Mouse (Mus musculus): ENCODE results near the gene Sorbs1.

The Sorbs1 gene

DNA sequence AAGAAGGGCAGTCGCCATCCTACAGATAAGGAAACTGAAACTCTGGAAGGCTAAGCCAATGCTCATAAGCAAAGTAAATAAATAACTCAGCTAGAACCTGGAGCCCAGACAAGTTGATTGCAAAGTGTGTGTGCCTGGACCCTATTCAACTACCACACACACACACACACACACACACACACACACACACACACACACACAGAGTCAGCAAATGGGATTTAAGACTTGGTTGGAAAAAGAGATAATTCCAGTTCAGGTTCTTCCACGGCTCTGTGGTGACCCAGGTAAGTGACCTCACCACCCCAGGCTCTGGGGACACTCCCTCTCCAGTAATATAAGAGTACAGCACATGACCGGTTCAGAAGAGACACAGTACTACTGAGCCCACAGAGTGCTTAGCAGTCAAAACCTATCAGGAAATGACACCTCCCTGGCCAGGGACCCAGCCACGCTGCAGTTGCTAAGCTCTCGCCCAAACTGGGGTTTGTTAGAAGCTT is 36.1 kb downstream of the Sorbs1 start:
- no peak for DNase-seq (ENCODE audit: low spot score)

GRCm38 (mm10) chr19:40476491-40476890 is 37.1 kb downstream of the Sorbs1 start:
- DNase-seq (ENCODE audit: low spot score) = no peak

DNA sequence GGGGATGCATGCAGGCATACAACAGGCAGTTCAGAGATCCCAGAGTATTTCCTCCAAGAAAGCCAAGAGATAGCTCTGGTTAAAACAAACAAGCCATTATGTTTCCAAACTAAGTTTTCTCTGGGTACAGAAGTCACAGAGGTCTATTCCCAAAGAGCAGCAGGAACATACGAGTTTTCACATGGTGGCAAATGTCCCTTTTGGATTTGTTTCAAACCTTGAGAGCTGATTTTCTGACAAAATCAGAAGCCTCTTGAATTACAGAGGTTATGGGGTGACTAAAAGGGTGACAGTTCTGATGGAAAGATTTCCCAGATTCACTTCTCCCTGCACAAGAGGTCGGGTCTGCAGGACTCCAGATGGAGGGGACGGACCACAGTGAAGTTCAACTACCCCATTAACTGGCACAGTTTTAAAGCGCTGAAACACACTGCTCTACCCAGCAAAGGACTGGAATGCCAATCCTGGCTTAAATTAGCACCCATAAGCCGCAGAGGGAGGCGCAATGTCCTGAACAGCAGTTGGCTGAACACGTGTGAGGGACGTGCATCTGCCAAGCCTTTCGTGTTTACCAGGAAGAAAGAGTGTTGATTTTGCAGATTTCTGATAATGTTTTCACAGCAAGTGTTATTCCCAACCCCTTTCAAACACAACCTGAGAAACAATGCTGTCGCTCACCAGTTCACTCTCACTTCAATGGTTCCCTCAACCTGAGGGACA is 41.9 kb downstream of the Sorbs1 start:
- DNase-seq (ENCODE audit: low spot score) = no peak

GRCm38 (mm10) chr19:40469792-40470191 is 43.8 kb downstream of the Sorbs1 start:
- no peak for DNase-seq (ENCODE audit: low spot score)

DNA sequence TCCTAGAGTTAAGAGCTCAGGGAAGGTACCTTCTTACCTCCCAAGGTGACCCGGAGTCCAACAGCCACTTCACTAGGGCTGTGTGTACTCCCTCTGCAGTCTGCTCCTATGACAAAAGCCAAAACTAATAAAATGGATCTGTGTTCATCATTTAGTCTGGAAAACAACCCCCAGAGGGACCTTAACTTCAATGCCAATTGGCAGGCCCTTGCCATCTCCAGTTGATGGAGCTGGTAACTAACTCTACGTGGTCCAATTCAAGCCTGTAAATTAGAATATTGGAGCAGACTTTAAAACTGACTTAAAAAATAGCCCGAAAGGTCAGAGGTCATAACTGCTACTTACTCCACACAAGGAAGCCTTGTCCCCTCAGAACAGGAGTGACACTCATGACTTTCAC is 45.3 kb downstream of the Sorbs1 start:
- DNase-seq (ENCODE audit: low spot score) = no peak

DNA sequence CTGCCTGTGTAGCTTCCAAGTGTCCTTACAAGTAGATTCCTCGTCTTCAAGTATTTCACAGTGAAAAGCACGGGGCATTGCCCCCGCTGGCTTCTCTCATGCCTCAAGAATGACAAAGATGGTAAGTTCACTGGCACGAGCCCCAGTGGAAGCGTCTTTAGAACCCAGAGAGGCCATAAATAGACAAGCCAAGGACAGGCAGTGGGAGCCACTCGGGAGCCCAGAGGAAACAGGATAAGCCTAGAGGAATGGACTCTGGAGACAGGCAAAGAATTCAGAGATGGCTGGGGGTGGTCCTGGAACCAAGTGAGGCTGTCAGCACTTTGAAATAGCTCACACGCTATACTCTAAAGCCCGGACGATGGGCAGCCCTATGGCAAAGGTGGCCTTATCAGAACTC is 45.8 kb downstream of the Sorbs1 start:
- DNase-seq (ENCODE audit: low spot score) = no peak

GRCm38 (mm10) chr19:40465339-40465738 is 48.2 kb downstream of the Sorbs1 start:
- no peak for DNase-seq (ENCODE audit: low spot score)

- DNase-seq (ENCODE audit: low spot score) = no peak
These were observed 49.2 kb downstream of the Sorbs1 start for GRCm38 (mm10) chr19:40464408-40464807.

DNA sequence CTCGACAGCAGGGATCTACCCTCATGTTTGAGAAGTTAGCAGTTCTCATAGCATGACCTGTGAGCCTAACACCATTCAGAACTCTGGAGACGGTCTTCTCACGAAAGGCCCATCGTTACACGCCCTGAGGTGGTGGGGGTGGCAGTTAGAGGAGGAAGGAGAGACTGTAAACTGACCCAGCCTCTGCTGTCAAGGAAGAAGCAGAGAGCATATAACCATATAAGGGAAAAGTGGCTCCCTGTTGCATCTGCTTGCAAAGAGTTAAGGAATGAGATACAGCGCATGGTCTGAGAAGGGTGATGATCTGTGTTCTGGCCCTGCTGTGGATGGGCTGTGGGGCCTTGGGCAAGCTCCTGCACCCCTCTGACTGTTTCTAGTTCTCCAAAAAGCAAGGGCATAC is 50.7 kb downstream of the Sorbs1 start:
- DNase-seq (ENCODE audit: low spot score) = no peak

- DNase-seq (ENCODE audit: low spot score) = no peak
These were observed 51.1 kb downstream of the Sorbs1 start for GRCm38 (mm10) chr19:40462481-40462880.

DNA sequence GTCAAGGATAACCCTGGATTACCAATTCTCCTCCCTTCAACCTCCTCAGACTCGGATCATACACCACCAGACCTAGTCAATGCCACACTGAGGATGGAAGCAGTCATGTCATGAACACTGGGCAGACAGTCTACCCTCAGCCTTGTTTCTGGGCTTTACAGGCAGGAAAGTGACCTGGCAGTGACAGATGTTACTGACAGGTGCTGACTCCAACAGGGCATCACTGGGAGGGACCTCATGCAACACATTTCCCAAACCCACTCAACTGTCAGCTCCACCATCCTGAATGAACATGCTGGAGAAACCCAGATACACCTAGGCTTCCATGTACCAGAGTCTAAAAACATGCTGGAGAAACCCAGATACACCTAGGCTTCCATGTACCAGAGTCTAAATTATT is 51.9 kb downstream of the Sorbs1 start:
- no peak for DNase-seq (ENCODE audit: low spot score)

DNA sequence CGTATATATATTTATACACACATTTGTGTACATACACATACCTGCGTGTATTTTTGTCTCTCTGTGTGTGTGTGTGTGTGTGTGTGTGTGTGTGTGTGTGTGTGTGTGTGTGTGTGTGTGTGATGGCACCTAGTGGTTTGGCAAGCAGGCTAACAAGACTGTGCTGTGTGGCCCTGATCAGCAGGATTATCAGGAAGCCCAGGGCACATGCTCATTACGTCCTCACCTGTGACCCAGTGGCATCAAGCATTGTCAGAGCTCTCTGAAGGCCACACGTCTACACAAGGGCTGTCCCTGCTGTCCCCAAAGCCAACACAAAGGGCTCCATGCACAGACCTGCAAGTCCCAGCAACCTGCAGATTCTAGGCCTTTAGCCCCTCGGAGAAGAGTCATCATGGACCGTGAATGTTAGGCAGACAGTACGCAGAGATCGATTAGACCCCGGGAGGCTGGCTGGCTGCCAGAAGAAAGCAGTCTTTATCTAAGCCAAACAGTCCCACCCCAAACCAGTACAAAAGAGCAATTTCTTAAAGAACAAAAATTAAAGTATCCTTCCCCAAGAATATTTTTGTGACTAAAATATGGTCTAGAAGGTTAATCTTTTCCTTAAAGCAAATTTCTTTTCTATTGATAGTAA is 52.6 kb downstream of the Sorbs1 start:
- no peak for DNase-seq (ENCODE audit: low spot score)

GRCm38 (mm10) chr19:40459338-40459737 is 54.2 kb downstream of the Sorbs1 start:
- no peak for DNase-seq (ENCODE audit: low spot score)

DNA sequence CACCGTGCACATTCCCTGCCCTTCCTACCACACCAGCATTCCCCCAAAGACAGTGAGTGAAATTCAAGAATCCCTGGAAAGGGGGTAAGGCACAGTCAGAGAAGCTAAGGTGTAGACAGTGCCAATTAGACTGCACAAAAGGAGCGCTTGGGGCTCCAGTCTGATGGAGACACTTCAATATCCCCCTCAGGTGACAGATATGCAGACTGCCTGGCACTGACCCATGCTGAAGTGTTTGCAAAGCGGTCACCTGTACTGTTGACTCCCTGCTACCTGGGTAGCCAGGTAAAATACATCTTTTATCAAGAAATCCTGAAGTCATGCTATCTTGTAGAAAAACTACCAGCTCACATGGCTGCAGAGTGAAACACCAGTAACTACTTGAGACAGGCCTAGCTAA is 54.8 kb downstream of the Sorbs1 start:
- DNase-seq (ENCODE audit: low spot score) = no peak

- DNase-seq (ENCODE audit: low spot score) = no peak
These were observed 58.3 kb downstream of the Sorbs1 start for GRCm38 (mm10) chr19:40455248-40455647.

- DNase-seq (ENCODE audit: low spot score) = no peak
These were observed 59.5 kb downstream of the Sorbs1 start for GRCm38 (mm10) chr19:40454096-40454495.

DNA sequence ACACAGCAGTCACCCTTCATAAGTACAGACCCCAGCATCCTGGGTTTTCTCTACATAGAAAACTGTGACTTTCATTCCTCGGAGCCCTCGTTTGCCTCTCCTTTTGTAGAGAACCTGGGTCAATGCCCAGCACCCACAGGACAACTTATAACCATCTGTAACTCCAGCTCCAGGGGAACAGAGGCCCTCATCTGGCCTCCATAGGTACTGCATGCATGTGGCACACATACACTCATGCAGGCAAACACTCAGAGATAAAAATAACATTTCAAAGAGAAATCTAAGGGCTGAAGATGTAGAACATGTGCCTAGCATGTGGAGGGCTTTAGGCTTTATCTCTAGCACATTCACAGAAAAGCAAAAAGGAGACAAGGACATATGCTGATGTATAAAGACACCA is 61.4 kb downstream of the Sorbs1 start:
- DNase-seq (ENCODE audit: low spot score) = no peak

- DNase-seq (ENCODE audit: low spot score) = no peak
These were observed 62.3 kb downstream of the Sorbs1 start for GRCm38 (mm10) chr19:40451307-40451706.

DNA sequence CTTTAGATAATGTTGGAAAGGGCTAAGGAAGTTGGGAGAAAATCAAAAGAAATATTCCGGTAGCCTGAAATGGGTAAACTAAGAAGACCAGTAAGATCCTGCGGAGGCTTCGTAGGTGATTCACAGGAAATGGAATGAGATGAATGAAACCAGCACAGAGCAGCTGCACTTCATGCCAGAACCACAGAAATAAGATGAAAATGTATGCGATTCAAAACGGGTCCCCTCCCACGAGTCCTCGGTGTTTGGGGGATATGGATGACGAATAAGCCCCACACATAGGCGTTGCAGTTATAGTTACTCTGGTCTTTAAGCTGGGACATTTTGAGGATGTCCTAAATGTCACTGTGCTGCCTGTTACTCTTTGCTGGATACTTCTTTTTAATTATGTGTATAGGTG is 67.1 kb downstream of the Sorbs1 start:
- DNase-seq (ENCODE audit: low spot score) = no peak

- DNase-seq (ENCODE audit: low spot score) = no peak
These were observed 71.2 kb downstream of the Sorbs1 start for GRCm38 (mm10) chr19:40442377-40442776.

DNA sequence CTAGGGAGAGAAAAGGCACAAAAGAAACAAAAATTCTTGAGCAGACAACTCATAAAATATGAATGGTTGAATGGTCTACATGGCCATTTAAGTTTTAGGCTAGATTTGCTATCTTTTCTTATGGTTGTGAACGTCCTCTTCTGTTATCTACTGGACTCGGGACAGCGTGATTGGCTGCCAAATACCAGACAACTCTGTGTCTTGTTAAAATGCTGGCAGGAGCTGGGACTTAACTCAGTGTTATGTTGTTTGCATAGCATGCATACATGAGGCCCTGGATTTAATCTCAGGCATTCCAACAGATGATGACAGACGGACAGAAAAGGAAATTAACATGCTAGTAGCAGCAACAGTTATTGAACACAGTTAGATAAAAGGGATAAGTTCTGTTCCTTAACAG is 72.6 kb downstream of the Sorbs1 start:
- no peak for DNase-seq (ENCODE audit: low spot score)

DNA sequence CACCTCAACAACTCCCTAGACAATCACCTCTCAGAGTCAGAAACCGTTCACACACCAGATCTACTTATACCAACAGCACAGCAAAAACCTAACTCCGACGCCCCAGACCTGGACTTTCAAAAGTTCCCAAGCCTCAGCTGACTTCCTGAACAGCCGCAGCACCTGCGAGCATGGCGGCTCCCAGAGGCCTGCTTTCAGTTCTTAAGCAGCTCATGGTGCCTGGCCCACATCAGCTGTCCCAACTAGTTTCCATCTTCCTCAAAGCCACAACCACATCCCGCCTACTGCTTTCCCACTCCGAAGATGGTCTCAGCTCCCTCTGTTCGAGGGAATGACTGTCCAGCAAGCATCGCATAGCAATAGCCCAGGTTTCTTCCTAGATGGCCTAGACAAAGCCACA is 74.7 kb downstream of the Sorbs1 start:
- no peak for DNase-seq (ENCODE audit: low spot score)

- no peak for DNase-seq (ENCODE audit: low spot score)
These were observed 75.9 kb downstream of the Sorbs1 start for GRCm38 (mm10) chr19:40437651-40438068.

All from testis, postnatal 14 days (tissue).